Comparison of ENCODE assay signal across 18 mouse cellular contexts in genomic region chr10:41568306-41568705, GRCm38 (mm10). TPM values are rescaled to one million over a fixed set of nuclear protein-coding genes. Genes with fewer than 3 reads are reported as not detected.
DNase-seq lines count a peak whose midpoint lies in the region; ATAC-seq and TF ChIP-seq lines count a peak whose summit lies in the region.
"Had no signal": no experiment of that assay in that cellular context is flagged by ENCODE, and none has a peak within 500 bp of the region (broad histone marks: within the 10 kb centered on the region; RNA-seq: fewer than 3 reads in every experiment).

No protein-coding gene starts in this region.

- H3K9ac ChIP-seq in liver, adult 2 months (ENCODE audit: low read depth, low read length) = no peak overlapping the region
- no peak overlapping the region for H3K9ac ChIP-seq in liver, embryonic 11.5 days (ENCODE audit: low read depth, low read length)
- H3K9ac ChIP-seq: embryonic facial prominence, embryonic 13.5 days; hindbrain, embryonic 12.5 days; limb, embryonic 15.5 days had no signal

- H3K79me2 ChIP-seq in liver, adult 2 months (ENCODE audit: control insufficient read depth, insufficient read depth, low read length) = no peaks in the 10 kb centered on the region

- no peak for ATAC-seq in liver, embryonic 11.5 days (replicated peaks; ENCODE audit: low FRiP score)
- ATAC-seq: midbrain, embryonic 16.5 days had no signal

- no peak overlapping the region for H3K4me3 ChIP-seq in liver, adult 2 months (ENCODE audit: insufficient read depth, low read depth, low read length)
- no peak overlapping the region for H3K4me3 ChIP-seq in liver, embryonic 11.5 days (ENCODE audit: low read depth, low read length)
- no peak overlapping the region for H3K4me3 ChIP-seq in embryonic fibroblast, embryonic 13.5 days (ENCODE audit: insufficient read depth, low read length)
- H3K4me3 ChIP-seq: embryonic facial prominence, embryonic 13.5 days; hindbrain, embryonic 12.5 days; limb, embryonic 15.5 days had no signal

- H3K4me1 ChIP-seq in liver, adult 2 months (ENCODE audit: control insufficient read depth, insufficient read depth, low read length) = peaks cover 8% of the 10 kb centered on the region
- no peaks in the 10 kb centered on the region for H3K4me1 ChIP-seq in liver, embryonic 11.5 days (replicated peaks; ENCODE audit: control insufficient read depth, insufficient read depth, low read length)
- H3K4me1 ChIP-seq in embryonic fibroblast, embryonic 13.5 days (ENCODE audit: control insufficient read depth, insufficient read depth, low read length) = no peaks in the 10 kb centered on the region; the same call in none of the 2 replicates
- H3K4me1 ChIP-seq: hindbrain, embryonic 12.5 days had no signal

- no peaks in the 10 kb centered on the region for H3K9me3 ChIP-seq in liver, embryonic 11.5 days (ENCODE audit: control insufficient read depth, low read length)
- H3K9me3 ChIP-seq: embryonic facial prominence, embryonic 13.5 days; hindbrain, embryonic 12.5 days; limb, embryonic 15.5 days had no signal

- H3K4me2 ChIP-seq in liver, embryonic 11.5 days = no peak overlapping the region
- H3K4me2 ChIP-seq: embryonic facial prominence, embryonic 13.5 days; hindbrain, embryonic 12.5 days; limb, embryonic 15.5 days had no signal

- WGBS in liver, adult 2 months = 13% methylated on average over 3 of the region's 3 CpGs
- WGBS in liver, embryonic 11.5 days = 46% methylated on average over 3 of the region's 3 CpGs

- TF ChIP-seq POLR2A in liver, adult 2 months (IDR thresholded peaks at IDR 0.05; ENCODE audit: extremely low read depth, insufficient read depth, low read length) = no peak
- TF ChIP-seq POLR2A in embryonic fibroblast, embryonic 13.5 days (IDR thresholded peaks at IDR 0.05; ENCODE audit: low read depth, low read length) = no peak

- H3K27ac ChIP-seq in liver, adult 2 months (replicated peaks; ENCODE audit: insufficient read depth, low read depth, low read length) = no peak overlapping the region
- no peak overlapping the region for H3K27ac ChIP-seq in liver, embryonic 11.5 days (ENCODE audit: low read depth, low read length)
- H3K27ac ChIP-seq in embryonic fibroblast, embryonic 13.5 days (ENCODE audit: insufficient read depth, low read length) = peak overlapping the region; percentile 32; the same call in 1 of the 2 replicates
- H3K27ac ChIP-seq: hindbrain, embryonic 12.5 days; limb, embryonic 15.5 days had no signal

- no peaks in the 10 kb centered on the region for H3K27me3 ChIP-seq in liver, adult 2 months (ENCODE audit: control insufficient read depth, insufficient read depth, low read length)
- no peaks in the 10 kb centered on the region for H3K27me3 ChIP-seq in liver, embryonic 11.5 days (replicated peaks; ENCODE audit: control insufficient read depth, insufficient read depth, low read length)
- H3K27me3 ChIP-seq: embryonic facial prominence, embryonic 13.5 days; hindbrain, embryonic 12.5 days; limb, embryonic 15.5 days had no signal

- TF ChIP-seq CTCF in liver, adult 2 months (IDR thresholded peaks at IDR 0.05; ENCODE audit: low read depth, low read length) = no peak
- TF ChIP-seq CTCF in embryonic fibroblast, embryonic 13.5 days (IDR thresholded peaks at IDR 0.05; ENCODE audit: borderline replicate concordance, insufficient read depth, low read length) = no peak

- no peaks in the 10 kb centered on the region for H3K36me3 ChIP-seq in liver, adult 2 months (ENCODE audit: control insufficient read depth, insufficient read depth, low read length)
- H3K36me3 ChIP-seq in liver, embryonic 11.5 days (ENCODE audit: control insufficient read depth, insufficient read depth, low read length) = no peaks in the 10 kb centered on the region
- H3K36me3 ChIP-seq: embryonic facial prominence, embryonic 13.5 days; hindbrain, embryonic 12.5 days; limb, embryonic 15.5 days had no signal

- peak; percentile 72 for DNase-seq in liver, adult 2 months (ENCODE audit: extremely low read depth, low read depth, low spot score)
- DNase-seq in liver, embryonic 11.5 days (ENCODE audit: low spot score) = no peak
- DNase-seq in 416B (ENCODE audit: low read depth) = peak; percentile 27
- peak; percentile 61 for DNase-seq in kidney, postnatal 10 days
- no peak for DNase-seq in retina, postnatal 1 day
- DNase-seq in left cerebral cortex, adult 9 months (ENCODE audit: low spot score in 2 of 2) = no peak
- DNase-seq in thymus, postnatal 4 days = no peak
- DNase-seq: adrenal gland, adult 2 months; cerebellum, adult 11-12 months; cerebellum, postnatal 36 days; gastrocnemius, postnatal 25 days; lung, adult 2 months; thymus, adult 18-20 months had no signal

RNA-seq across cellular contexts. Expression of gene Cd164, which starts 49.1 kb away (rescaled TPM):
- 139 and 155 TPM in 2 replicates for total RNA-seq in liver, adult 2 months (2014; rRNA removed)
- 161 and 182 TPM in 2 replicates for polyA plus RNA-seq in liver, adult 2 months (2012; rRNA removed)
- polyA plus RNA-seq in liver, embryonic 11.5 days (2014; fragmentation: Nextera tagmentation; extraction: Ambion mirVana) = 122 and 142 TPM in 2 replicates
- polyA plus RNA-seq in embryonic fibroblast, embryonic 13.5 days (2011; ENCODE audit: insufficient read length, low read depth, missing spikeins) = 284 and 337 TPM in 2 replicates

Comparison
In these comparisons a context has a peak if more than half of its experiments do, and no peak if none do; other contexts are left out.
1. DNase-seq: peak in liver, adult 2 months (single experiment), 416B (single experiment) and kidney, postnatal 10 days (single experiment); none in liver, embryonic 11.5 days (single experiment), retina, postnatal 1 day (single experiment), left cerebral cortex, adult 9 months (0 of 2) and thymus, postnatal 4 days (single experiment).